Mouse (Mus musculus) thymus, postnatal 25 days (tissue): ENCODE results near the gene Parp8.

ENCODE experiments used
- DNase-seq: peaks from one replicate; pipeline ENCODE4 v3.0.0; 2022

Parp8 gene

DNA sequence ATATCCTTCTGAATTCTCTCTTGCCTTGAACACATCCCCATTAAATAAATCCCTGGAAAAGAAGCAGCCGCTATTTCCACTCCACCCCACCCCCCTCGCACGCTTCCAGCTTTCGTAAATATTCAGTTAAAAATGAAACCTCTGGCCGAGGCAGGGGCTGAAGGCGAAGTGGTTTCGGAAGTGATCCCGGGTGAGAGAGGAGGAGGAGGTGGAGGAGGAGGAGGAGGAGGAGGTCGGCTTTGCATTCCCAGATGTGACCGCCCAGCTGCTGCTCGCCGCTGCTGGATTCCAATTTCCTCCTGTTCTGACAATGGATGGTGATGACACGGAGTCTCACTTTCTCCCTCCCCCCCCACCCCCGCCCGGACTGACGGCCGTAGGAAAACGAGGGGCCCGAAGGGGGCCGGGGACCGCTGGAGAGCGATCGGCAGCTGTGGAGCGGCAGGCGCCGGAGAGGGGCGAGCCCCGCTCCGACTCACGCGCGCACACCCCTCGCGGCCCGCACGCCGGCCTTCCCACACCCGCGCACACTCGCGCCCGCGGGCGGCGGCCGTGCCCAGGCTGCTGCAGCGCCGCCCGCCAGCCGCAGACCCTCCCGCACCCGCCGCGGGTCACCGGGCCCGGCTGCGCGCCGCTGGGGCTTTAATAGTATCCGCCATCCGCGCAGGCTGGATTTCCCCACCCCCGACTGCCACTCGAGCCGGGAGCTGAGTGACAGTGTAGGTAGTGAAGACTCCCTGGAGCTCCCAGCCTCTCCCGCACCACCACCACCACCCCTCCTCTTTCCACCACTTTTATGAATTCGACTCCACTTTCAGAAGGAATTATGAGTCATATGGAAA lies at the start of gene Parp8:
Gene Parp8, minus strand, starts transcription at position 312 of the 842 bp plus-strand sequence.
- peak; percentile 41 for DNase-seq

DNA sequence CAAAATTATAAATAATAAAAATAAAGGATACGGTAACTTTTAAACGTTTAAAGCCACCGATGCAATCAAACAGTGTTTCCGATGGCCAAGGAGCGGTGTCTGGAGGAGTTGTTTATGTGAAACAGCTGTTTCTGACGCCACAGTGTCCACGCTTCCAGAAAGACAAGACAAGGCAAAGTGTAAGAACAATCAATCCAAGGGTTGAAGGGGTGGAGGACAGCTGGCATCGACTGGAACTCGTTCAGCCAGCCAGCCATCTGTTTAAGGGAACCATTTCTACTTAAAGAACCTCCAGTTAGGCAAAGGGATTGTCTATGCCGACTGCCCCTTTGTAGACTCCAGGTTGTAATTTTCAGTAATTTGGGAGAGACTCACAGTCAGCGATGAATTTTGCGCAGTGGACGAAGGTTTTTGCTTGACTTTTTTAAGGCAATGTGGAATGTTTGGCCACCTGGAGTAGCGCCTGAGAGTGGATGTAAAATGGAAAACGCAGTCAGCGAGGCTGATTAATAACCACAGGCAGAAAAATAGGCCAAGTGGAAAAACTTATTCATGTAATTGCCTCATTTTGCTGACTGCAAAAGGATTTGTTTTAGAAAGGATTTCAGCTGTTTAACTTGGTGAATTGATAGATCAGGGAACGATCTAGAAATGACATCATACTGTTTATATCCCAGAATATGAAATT lies 37.4 kb upstream of the Parp8 start:
- DNase-seq = no peak

DNA sequence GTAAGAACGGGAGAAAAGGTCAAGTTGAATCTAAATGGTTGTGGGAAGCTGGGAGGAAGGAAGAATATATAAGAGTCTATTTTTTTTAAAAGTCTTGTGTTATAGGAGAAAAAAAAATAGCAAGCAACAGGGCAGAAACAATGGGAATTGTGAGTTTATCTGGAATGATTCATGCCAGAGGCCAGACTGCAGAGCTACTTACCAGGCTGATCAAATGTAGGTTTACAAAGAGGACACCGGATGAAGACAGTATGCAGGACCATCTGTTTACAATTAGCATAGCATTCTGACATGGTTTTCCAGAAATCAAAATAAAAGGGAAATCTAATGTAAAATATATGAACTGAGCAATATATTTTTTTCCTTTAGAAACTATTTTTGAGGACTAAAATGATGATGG lies 31.1 kb upstream of the Parp8 start:
- no peak for DNase-seq

DNA sequence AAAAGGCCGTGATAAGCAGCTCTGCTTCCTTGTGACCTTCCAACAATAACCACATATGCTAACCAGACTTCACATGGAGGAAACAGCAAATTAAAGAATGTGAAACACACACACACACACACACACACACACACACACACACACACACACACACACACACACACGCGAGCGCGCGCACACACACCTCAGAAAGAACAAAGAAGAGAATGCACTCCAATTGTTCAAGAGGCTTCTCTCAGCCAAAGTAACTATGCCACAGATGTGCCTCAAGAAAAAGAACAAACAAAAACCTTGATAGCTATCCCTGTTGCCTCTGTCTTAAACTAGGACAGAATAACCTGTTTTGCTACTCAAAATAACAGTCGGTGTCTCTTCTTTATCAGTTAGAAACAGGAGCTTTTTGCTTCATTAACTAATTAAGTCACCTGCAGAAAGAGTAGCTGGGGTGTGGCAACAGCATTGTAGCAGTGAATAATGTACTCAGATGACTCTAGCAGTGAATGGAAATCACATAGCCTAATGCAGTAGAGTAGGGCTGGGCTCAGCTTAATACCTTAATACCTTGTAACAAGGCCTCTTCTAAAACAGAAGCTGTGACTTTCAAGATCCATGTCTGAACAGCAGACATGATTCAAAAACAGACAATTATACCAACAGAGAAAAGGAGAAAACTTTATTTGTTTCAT lies 29.6 kb upstream of the Parp8 start:
- peak; percentile 61 for DNase-seq

DNA sequence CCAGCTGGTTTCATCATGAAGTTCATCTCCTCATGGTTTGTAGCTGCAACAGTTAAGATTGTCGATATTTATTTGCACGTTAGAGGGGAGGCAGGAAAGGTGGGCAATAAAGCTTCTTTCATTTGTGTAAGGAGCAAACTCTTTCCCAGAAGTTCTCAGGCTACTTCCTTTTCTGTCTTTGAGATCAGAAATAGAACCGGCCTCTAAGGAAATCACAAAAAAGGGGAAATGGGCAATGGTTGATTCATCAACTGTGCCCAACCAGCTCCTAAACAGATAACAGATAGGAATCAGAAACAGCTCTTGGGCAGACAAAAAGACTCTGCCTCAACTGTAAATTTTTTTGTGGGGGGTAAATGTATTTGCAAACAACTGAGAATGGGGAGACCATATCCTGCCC lies 27.4 kb upstream of the Parp8 start:
- no peak for DNase-seq

DNA sequence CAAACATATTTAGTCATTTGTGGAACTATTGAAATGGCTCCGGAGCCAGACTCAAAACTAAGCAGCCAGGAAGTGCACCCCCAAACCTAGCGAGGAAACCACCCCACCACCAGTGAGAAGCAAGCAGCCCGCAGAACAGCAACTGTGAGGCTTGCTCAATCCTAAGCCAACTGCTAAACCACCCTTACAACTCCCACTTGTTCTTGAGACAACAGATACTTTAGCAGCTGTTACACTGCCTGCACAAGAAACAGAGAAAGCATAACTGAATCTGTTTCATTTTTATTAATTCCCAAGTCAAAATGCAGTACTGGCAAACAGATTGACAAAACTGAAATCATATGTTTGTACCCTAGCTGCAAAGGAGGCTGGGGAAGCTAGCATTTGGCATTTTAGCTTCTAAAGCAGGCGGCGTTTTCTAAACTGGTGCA lies 23.2 kb upstream of the Parp8 start:
- DNase-seq = peak; percentile 72

DNA sequence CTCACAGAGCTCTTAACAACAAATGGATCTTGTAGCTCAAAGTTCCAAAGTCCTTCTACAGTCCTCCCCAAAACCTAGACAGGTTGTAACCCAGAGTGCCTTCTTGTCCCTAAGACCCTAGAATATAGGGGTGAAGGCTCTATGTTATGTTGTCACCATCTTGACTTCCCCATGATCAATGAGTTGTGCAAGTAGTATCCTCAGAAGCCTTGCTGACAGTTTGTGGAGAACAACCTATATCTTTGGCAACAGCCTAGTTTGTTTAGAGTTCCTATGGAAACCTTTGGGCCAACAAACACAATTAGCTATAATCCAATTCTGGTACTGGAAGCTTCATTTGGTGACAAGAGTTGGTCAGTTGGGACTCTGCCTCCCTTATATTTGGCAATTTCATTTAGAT lies 18.2 kb upstream of the Parp8 start:
- no peak for DNase-seq

DNA sequence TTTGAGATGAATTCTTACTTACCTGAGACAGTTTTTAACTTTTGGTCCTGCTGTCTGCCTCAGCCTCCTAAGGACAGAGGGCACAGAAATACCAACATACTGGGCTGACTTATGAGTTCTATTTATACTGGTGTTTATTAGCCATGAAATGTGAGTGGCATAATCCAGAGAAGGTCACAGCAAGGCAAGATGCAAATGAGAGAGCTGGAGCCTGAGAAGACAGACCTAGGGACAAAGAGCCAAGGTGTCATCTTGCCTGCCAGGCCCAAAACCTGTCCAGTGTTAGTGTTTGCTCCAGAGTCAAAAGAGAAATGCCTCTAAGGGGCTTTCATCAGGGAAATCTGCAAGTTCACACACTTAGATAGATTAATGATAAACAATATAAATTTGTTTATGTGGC lies 15.7 kb upstream of the Parp8 start:
- DNase-seq = no peak

DNA sequence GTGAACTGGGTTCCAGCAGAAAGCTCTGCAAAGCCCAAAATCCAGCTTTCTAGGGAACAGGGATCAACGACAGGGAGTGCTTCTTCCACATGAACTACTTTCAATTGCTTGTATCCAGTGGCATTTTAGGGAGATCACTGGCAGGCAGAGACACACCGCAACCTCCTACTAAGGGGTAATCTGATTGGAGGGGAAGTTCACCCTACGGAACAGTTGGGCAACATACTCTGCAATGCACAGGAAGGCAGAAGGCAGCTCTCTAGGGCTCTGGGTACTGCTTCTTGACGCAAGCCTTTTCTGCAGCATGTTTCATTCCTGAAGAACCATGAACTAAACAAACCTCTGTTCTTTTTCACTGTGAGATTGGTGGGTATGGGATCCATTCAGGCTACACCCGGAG lies 10.9 kb upstream of the Parp8 start:
- no peak for DNase-seq

DNA sequence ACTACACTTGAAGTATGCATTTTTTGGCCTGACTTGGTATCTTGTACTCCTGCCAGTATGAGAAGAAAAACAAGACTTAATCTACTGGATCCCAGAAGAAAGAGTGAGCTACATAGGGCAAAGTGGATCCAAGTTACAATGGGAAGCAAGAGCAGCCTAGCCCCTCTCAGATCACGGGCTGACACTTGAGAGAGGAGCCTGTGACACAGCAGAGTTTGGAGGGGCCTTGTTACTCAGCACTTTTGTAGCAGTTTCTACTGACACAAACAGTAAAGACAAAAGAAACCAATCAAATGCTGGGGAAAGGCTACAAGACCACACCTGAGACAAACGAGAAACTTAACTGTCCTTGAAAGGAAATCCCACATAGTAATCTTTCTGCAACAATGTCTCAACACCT lies 9.8 kb upstream of the Parp8 start:
- no peak for DNase-seq

DNA sequence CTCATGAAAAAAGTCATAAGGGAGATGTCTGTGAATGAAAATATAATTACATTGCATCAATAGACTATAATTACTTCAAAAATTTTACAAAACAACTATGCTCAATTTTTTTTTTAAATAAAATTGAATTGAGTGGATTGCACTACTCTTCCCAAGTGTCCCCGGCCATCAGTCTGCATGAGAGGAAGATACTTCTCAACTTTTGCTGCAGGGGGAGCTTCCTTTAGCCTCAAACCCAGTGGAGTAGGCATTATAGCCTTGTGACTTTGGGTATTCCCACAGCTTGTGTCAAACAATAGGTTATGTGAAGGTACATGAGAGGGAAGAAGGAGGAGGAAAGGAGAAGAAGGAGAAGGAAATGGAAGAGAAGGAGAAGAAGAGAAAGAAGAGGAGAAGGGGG lies 9.3 kb upstream of the Parp8 start:
- no peak for DNase-seq

DNA sequence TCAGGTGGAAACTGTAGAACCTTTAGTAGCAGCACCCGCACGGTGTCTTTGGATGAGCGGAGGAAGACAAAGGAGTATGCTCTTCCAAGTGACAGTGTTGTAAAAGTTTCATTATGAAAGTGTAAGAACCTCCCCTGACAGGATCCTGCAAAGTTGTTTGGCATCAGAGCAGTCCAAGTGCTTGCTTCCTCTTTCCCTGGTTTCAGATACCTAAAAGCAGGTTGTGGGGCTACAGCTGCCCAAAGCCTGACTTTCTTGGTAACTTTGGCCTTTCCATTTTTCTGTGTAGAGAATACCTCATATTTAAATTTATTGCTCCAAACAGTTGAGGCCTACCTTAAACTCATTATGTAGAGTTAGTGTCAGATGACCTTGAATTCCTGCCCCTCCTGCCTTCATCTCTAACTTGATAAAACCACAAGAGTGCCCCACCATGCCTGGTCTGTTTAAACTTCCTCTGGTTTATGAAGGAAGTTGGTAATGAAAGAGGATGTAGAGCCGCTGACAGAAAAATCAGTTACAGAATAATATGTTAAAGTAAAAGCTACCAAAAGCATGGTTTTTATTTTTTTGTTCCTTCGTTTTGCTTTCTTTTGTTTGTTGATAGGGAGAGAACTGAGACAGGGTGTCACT lies 8.5 kb upstream of the Parp8 start:
- DNase-seq = no peak

DNA sequence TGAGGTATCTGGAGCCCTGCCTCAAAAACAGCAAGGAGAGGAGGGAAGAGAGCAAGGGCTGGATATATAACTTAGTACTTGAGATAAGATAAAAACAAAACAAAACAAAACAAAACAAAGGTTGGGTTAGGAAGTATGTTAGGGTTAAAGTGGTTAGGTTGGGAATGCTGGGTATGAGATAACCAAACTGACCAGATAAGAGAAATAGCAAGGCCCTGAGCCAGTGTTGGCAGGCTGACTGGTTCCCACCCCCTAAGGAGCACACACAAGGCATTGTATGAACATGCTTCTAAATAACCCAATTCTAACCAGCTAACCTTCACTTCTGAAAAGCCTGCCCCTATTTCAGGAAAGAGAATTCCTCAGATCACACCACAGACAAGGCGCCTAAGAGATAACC lies 7.1 kb upstream of the Parp8 start:
- no peak for DNase-seq

DNA sequence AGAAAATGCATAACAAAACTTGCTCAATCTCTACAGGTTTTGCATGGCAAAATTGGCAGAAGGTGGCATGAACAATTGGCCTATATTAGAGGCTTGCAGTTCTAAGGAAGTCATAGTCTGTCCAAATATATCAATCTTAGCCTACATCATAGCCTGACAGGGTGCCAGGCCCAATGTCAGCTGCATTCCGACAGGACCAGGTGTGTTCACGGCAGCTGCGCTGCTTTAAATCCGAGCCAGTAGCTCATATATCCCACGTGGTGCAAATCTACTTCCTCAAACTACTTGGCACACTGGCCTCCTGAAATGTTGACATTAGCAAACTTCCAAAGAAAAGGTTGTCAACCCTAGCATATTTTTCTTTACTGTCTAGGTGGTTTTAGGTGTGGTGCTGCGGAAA lies 6.2 kb upstream of the Parp8 start:
- DNase-seq = peak; percentile 30

DNA sequence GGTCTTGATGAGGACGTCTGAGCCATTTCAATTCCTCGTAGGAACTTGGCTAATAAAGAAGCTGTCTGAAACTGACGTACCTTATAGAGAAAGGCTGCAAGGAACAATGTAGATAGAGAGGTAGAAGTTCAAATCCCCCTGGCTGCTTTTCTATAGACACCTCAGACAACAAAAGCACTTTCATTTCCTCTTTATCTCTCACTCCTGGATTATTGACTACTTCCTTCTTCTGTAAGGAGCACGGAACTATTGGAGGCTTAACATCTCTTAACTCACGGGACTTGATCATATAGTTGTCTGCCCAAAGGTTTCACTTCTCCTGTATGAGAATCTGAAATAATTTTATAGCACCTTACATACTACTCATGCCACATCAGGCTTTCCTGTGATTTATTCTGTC lies 2.9 kb upstream of the Parp8 start:
- no peak for DNase-seq

DNA sequence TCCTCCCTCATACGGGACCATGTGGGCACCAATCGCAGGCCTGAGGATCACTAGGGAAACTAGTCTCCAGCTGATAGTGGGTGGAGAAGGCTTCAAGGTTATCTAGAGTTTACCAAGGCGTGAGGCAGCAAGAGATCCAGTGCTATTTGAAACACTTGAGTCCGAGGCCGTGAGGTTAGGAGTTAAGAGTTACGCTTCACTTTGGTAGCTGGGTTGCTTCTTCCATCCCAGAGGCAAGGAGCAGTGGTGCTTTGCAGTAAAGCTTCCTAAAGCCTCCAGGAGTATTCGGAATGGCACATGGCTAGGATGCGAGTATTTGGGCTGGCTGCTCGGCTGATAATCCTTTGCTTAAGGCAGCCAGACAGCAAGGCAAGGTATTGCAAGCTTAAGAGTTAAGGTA lies 2.0 kb upstream of the Parp8 start:
- no peak for DNase-seq

DNA sequence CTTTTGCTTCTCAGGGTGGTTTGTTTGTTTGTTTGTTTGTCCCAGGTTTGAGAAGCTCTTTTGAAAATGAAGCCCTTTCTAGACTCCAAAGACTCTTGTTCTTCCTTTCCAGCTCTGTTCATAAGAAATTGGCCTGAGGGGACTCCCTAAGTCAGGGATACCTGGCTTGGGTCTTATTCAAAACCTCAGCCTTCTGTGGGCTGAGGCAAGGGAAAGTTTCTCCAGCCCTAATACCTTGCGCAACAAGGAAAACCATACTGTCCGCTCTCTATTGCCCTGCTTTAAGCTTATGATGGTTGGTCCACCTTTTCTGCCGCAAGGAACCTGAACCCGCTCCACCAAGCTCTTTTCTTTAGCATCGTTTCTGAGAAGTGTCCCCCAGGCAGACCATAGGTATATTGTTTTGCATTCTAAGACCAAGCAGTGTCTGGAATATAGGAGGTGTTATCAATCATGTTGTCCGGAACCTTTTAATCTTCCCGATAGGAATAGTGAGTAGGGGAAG lies 991 bp upstream of the Parp8 start:
- no peak for DNase-seq

DNA sequence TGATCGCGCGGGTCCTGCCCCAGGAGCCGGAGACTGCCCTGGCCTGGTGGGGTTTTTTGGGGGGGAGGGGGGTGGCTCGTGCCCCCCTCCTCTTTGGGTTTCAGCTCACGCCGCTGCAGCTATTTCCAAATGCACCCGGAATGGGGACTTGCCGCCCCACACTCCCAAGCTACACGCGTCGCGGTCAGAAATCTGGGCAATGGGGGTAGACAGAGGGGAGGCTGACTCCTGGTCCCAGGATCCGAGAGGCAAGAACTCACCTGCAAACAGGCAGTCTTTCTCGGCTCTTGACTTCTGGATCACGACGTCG lies 466 bp downstream of the Parp8 start:
- DNase-seq = no peak

DNA sequence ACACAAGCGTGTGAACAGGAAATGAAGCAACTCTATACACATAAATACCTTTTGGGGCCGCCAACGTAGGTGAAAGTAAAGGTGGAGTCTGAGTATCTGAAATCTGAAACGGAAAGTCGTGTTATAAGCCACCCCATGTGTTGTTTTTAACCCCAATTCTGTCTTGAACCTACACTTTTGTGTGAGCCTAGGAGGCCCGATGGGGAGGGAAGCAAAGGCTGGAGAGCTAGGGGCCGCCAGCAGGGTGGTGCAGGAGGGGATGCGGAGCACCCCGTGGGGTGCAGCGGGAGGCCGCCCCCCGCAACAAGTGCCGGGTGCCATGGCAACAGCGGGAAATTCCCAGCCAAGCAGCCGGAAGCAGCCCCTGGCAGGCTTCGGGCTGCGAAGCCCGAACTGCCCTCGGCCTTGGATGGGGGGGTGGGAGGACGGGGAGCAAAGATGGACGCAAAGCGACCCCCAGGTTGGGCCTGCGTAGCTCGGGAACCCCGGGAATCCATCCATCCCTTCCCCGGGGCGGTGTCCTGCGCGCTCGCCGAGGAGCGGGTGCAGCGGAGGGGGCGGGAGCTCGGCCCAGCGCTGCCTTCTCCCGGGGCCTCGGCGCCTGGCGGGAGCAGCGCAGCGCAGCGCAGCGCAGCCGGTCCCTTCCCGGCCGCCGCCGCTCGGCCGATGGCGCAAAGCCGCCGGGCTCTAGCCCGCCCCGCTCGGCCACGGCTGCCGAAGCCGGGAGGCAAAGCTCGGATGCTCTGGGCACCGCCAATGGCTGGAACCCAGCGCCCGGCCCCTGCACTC lies 1.0 kb downstream of the Parp8 start:
- DNase-seq = peak; percentile 83

DNA sequence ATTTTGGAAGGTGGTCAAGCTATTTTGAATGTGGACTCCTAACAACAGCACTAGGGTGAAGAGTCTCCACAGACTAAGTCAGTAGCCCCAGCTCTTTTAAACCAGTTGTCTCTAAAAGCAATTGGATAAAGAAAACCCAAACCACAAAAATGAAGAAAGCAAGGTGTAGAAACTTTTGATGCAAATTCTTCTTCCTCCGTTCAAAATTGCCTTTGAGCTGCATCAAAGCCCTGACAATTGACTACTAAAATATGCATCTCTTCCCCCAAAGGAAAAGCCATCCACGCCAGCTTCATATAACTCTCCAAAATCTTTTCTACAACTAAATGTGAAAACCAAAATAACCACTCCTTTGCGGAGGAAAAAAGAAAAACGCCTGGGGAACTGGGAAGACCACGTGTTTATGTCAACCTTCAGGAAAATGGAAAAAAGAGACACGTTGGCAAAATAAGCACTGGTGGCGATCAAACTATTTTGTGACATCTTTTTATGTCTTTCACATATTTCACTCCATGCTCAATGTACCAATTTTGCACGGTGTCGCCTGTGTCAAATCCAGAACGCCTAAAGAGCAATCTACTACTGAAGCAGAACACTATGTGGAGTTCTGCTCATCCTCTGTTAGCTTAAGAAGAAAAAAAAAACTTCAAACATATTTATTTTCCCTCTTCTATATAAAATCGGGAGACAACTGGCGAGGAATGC lies 1.8 kb downstream of the Parp8 start:
- no peak for DNase-seq

DNA sequence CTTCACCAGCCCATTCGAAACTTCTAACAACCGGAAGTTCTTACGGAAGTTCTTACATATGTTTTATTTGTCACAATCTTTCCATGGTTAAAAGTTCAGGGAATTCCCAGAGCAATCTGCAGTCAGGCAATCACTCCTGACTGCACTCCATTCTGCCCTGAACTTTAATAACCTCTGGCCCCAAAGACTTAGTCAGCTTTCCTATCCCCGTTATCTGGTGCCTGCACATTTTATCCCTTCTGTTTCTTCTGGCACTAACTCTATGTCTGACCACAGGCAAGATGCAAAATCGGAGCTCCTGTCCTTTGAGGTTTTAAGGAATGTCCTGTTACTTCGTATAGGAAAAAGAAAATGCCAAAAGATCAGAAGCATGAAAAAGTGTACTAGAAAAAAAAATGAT lies 4.7 kb downstream of the Parp8 start:
- no peak for DNase-seq

DNA sequence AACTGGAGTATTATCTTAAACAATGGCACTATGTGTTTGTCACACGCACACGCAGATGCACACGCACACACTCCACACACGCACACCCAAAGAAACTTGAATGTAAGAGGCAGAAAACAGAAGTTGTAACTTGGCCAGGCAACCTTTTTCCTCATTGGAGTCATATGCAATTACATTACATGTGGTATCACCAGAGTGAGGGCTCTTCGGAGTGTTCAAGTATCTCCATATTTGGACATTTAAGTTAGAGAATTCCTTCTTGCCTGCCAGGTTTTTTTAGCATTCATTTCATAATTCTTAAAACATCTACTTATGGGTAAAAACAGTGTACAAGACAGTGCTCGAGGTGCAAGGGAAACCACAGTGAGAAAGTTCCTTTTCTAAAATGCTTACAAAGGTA lies 6.7 kb downstream of the Parp8 start:
- no peak for DNase-seq
